Mouse (Mus musculus) cerebellum, adult (tissue): ENCODE data around the gene Gmpr2.

ENCODE experiments used
- ATAC-seq: cut with Nextera tagmentation; 2 replicates; pipeline ENCODE4 v1.9.2; 2017; ENCODE audit warnings: mild to moderate bottlenecking, moderate library complexity, mixed read lengths; ENCODE audit not compliant: insufficient number of reproducible peaks, low FRiP score, low TSS enrichment

Gmpr2 gene

GRCm38 (mm10) chr14:55722438-55722945, 50.8 kb downstream of the Gmpr2 start:
- ATAC-seq, result no peak

- no peak for ATAC-seq
Observed at GRCm38 (mm10) chr14:55723433-55723832, 51.7 kb downstream of the Gmpr2 start.

GRCm38 (mm10) chr14:55724411-55724871, 52.7 kb downstream of the Gmpr2 start:
- ATAC-seq, result no peak

GRCm38 (mm10) chr14:55726261-55726660, 54.5 kb downstream of the Gmpr2 start:
- ATAC-seq, result no peak

GRCm38 (mm10) chr14:55727889-55728685, 56.3 kb downstream of the Gmpr2 start:
- no peak for ATAC-seq
